Mouse (Mus musculus) urinary bladder, postnatal 4 days (tissue): ENCODE results near the gene Pik3r6.

Experiments
- DNase-seq, 2 experiments: peaks; one replicate each; pipeline ENCODE4 v3.0.0; 2021 to 2022; ENCODE audit warnings: low spot score in 2 of 2

Pik3r6 gene

GRCm38 (mm10) chr11:68502902-68503629 is at the start of gene Pik3r6:
TSS of gene Pik3r6 (plus strand) at chr11:68503019.
- DNase-seq: peak in 1 of 2 experiments; percentile 53

DNA sequence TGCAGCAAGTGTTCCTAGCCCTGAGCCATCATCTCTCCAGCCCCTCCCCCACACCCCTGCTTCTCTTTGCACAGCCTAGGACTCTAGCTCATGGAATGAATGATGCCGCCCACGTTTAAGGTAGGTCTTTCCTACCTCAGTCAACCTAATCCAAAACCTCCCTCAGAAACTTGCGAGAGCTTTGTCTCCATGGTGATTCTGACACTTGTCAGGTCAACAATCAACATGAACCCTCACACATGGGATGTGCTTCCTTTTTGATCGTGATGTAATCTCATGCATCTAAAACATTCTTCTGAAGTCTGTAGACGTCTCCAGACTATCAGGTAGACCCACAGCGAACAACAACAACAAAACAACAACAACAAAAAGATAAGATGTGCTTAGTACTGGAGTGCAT is 49.5 kb upstream of the Pik3r6 start:
- DNase-seq: no peak

GRCm38 (mm10) chr11:68458086-68458485 is 44.7 kb upstream of the Pik3r6 start:
- DNase-seq: peak in 1 of 2 experiments; percentile 45

GRCm38 (mm10) chr11:68459021-68459420 is 43.8 kb upstream of the Pik3r6 start:
- DNase-seq: no peak

DNA sequence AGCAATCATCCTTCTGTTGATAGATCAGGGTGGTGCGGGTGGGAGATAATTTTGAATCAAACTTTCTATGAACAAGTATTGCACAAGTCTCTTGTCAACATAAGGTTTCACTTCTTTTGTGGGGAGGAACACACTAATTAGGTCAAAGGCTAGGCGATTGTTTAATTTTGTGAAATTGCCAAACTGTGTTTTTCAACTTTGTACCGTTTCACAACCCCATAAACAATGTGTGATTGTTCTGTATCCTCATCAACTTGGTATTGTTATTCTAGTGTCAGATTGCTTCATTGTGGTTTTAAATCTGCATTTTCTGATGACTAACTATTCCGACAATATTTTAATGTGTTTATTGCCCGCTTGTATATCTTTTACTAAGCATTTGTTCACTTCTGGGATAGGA is 43.3 kb upstream of the Pik3r6 start:
- DNase-seq: no peak

- DNase-seq: no peak
These were observed 40.1 kb upstream of the Pik3r6 start for GRCm38 (mm10) chr11:68462716-68463115.

DNA sequence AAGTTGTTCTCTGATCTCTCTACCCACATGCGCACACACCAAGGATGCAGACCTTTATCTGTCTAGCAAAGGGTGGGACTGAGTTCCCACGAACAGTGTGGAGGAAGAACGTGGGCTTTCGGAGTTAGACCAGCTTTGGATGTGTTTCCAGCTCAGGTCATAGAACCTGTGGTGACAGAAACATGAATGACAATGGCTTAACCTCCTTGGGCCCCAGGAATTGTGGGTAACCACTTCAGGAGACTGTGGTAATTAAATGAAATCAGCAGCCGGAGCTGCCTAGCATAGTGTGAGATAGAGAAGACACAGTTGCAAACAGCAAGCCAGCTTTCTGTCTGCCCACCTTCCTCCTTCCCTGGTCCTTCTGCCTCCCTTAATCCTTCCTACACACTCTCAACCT is 38.6 kb upstream of the Pik3r6 start:
- no peak for DNase-seq

DNA sequence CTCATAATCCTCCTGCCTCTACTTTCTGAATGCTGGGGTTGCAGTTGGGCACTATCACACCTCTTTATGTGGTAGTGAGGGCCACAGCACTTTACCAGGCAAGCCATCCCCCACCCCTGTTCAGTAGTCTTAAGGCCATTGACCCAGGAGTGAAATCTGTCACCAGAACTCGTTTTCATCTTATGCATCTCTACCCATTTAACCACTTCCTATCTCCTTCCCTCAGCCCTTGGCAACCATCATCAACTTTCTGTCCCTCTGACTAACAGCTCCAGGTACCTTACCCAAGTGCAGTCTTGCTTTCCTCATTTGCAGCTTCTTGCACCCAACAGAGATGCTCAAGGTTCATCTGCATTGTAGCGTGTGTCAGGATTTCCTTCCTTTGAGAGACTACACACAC is 37.7 kb upstream of the Pik3r6 start:
- DNase-seq: no peak

DNA sequence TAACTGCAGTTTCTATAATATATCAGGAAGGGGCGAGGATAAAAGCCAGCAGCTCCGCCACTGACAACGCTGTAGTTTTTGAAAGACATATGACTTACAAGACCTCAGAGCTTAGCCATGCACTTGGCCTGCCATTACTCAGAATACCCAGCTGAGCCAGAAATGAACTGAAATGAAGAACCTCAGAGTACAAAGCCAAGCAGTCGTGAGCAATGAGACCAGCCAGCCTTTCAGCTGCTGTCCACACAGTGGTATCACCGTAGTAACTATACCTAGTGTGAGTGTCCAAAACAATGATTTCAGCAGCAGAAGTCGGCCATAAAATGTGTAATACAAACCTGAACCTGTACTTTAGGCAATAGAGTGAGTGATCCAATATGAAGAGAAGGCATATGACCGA is 35.4 kb upstream of the Pik3r6 start:
- DNase-seq: no peak

GRCm38 (mm10) chr11:68467962-68468612 is 34.7 kb upstream of the Pik3r6 start:
- DNase-seq: no peak

- DNase-seq: no peak
These were observed 33.9 kb upstream of the Pik3r6 start for GRCm38 (mm10) chr11:68468886-68469285.

GRCm38 (mm10) chr11:68472162-68472849 is 30.5 kb upstream of the Pik3r6 start:
- no peak for DNase-seq

DNA sequence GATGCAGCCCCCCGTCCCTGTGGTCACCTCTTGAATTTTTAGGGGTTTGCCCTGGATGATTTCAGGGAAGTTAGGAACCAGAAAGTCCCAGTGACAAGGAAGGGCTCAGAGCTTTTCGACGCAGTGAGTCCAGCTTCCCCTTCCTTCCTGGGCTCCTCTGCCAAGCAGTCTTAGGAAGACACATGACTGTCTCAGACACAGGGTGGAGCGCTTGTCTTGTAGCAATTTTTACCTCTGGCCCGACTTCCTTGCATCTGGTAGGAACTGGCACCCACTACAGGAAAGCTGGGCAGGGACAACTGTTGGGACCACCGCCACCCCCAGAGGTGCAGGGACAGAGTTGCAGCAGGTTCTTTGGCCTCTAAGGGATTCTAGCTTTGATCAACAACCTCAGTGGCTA is 28.2 kb upstream of the Pik3r6 start:
- no peak for DNase-seq

GRCm38 (mm10) chr11:68475676-68476075 is 27.1 kb upstream of the Pik3r6 start:
- no peak for DNase-seq

- DNase-seq: no peak
These were observed 25.2 kb upstream of the Pik3r6 start for GRCm38 (mm10) chr11:68477661-68478060.

DNA sequence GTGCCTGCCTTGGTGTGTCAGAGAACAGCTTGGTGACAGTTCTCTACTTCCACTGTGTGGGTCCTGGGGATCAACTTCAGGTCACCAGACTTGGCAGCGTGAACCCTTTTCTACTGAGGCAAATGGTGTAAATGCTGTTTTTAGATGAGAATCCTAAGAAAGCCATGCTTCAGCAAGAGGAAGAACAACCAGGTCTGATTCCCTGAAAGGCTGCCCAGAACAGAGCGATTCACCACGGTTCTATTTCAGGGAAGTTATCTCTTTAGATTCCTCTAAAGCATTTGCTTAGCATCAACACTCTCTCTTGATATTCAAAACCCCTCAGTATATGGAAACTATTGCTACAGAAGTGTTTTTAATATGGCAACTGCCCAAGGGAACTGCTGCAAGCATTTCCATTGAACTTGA is 24.2 kb upstream of the Pik3r6 start:
- no peak for DNase-seq

DNA sequence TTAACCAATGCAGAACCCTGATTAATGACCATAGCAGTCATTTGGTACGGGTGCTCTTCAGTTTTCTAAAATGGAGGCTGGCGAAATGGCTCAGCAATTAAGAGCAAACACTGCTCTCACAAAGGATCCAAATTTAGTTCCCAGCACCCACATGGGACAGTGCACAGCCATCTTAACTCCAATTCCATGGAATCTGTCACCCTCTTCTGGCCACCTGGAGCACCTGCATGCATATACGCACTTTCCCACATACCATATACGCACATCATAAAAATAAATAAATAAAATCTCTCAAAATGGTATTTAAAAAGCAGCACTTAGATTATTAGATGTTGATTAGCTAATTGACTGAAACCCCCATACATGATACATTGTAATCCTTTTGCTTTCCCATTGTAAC is 22.2 kb upstream of the Pik3r6 start:
- DNase-seq: no peak

DNA sequence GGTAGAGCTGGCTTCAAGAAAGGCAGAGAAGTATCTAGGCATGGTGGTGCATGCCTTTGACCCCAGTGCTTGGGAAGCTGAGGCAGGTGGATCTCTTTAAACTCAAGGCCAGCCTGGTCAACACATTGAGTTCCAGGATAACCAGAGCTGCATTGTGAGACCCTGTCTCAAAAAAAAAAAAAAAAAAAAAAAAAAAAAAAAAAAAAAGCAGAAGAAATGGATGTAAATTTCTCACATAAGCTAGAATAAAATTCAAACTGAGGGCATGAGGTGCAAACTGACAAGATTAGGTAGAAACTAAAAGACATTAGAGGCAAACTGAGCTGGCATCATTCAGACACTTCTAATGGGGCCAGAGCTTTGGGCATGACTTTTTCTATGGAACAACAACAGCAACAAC is 20.8 kb upstream of the Pik3r6 start:
- no peak for DNase-seq

- DNase-seq: no peak
These were observed 19.6 kb upstream of the Pik3r6 start for GRCm38 (mm10) chr11:68483213-68483612.

GRCm38 (mm10) chr11:68484431-68484830 is 18.4 kb upstream of the Pik3r6 start:
- DNase-seq: no peak

DNA sequence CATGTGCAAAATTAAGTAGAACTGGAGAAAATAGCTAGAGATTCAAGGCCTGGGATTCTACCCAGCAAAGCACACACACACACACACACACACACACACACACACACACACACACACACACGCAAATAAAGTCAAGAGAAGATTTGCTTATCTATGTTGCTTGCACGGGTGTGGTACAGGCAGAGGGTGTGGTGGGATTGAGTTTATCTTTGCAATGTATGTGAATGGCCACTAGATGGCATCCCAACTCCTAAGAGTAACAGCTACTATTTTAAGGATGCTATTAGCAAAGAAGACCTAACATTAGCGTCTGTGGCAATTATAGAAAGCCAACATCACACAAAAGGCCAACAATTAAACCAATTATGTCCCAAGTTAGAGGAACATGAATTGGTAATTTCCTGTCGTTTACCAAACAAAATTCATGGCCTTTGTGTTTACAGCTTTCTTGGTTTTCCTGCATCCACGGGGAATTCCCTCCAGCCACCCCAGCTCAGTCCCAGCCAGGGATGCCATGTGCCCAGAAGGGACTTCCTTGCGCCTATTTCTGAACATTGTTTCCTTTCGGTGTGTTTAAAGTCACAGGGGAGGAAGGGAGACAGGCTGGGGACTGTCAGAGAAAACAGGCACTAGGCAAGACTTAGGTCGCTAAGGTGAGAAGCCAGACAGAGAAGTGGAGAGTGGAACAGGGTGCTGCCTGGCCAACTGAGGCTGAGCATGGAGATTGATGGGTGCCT is 17.4 kb upstream of the Pik3r6 start:
- no peak for DNase-seq

GRCm38 (mm10) chr11:68486093-68486492 is 16.7 kb upstream of the Pik3r6 start:
- no peak for DNase-seq
